Mouse (Mus musculus) kidney, postnatal 0 days (tissue): ENCODE measurements around the gene Fbxl19. TPM values are rescaled to one million over a fixed set of nuclear protein-coding genes. Genes with fewer than 3 reads are reported as not detected.

Source experiments
- ATAC-seq: fragments of 200-750 bp; cut with Nextera tagmentation; replicated peaks from 2 replicates; pipeline ENCODE4 v1.8.0; 2017; ENCODE audit warnings: low read depth, moderate number of reproducible peaks, moderate TSS enrichment, moderate library complexity; ENCODE audit not compliant: low FRiP score
- DNase-seq: peaks from one replicate; pipeline ENCODE4 v3.0.0-alpha.2; 2016; ENCODE audit warnings: low spot score
- H3K27ac ChIP-seq: fragments of 300-500 bp; sonication (generic); 2 replicates; pipeline ENCODE4 v1.5.1; 2014; ENCODE audit warnings: mild to moderate bottlenecking
- H3K27me3 ChIP-seq: fragments of 300-500 bp; sonication (generic); 2 replicates; pipeline ENCODE4 v1.6.1; 2014; ENCODE audit warnings: low read length, mixed read lengths; ENCODE audit not compliant: insufficient read depth
- H3K36me3 ChIP-seq: fragments of 300-500 bp; sonication (generic); 2 replicates; pipeline ENCODE4 v1.6.1; 2014; ENCODE audit warnings: low read length, mixed read lengths; ENCODE audit not compliant: insufficient read depth
- H3K4me1 ChIP-seq: fragments of 300-500 bp; sonication (generic); replicated peaks from 2 replicates; pipeline ENCODE4 v1.6.1; 2014; ENCODE audit warnings: antibody characterized with exemption, low read length, mixed read lengths; ENCODE audit not compliant: insufficient read depth
- H3K4me2 ChIP-seq: fragments of 300-500 bp; sonication (generic); 2 replicates; pipeline ENCODE4 v1.6.1; 2014; ENCODE audit warnings: mild to moderate bottlenecking, low read length, moderate library complexity, mixed read lengths
- H3K4me3 ChIP-seq: fragments of 300-500 bp; sonication (generic); replicated peaks from 2 replicates; pipeline ENCODE4 v1.5.1; 2014; ENCODE audit warnings: low read depth, low read length
- H3K9ac ChIP-seq: fragments of 300-500 bp; sonication (generic); 2 replicates; pipeline ENCODE4 v1.6.1; 2014; ENCODE audit warnings: low read depth, low read length
- H3K9me3 ChIP-seq: fragments of 300-500 bp; sonication (generic); replicated peaks from 2 replicates; pipeline ENCODE4 v1.6.1; 2016; ENCODE audit warnings: low read length, inconsistent platforms, mixed read lengths
- CTCF ChIP-seq: IDR thresholded peaks from 2 replicates; pipeline ENCODE4 v1.5.1; 2016; ENCODE audit warnings: antibody characterized with exemption, low read depth, mild to moderate bottlenecking, moderate library complexity
- WGBS: fragments of 180-500 bp; shearing (Covaris S2); extraction: QIAGEN DNeasy Blood & Tissue Kit; methylation state at CpG from one replicate; pipeline ENCODE4 v1.1.7; 2014; 5-methylcytosine and 5-hydroxymethylcytosine counted together
- polyA plus RNA-seq: library from polyadenylated mRNA; unstranded; fragments of >200 nt; fragmentation: Nextera tagmentation; extraction: Ambion mirVana; gene quantifications from 2 replicates; pipeline ENCODE4 v1.2.1, GENCODE M21; 2015

Gene Fbxl19
- polyA plus RNA-seq, 1 experiment from 2014 or later, result 2.8 TPM

DNA sequence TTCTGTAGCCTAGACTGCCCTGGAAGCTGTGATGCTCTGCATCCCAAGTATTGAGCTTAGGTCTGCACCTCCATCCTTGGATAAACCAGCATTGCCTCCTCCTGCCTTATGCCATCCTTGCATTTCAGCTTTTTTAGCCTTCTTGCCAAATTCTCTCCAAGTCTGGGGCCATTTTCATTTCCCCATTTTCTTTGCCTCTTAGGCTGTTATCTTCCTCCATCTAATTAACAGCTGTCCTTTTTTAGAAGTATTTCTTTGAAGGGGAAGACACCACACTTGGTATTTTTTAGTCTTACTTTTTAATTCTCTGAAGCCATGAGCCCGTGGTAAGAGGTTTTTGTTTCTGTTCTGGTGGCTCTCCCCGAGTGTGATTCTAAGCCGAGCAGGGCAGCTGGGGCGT, 19.3 kb downstream of the Fbxl19 start:
- 89% methylated on average over 4 of the region's 4 CpGs for WGBS
- ATAC-seq (no peak), DNase-seq (no peak)
- TF ChIP-seq CTCF, result no peak
- no peaks in the 10 kb centered on the region for H3K27me3 ChIP-seq
- no peak overlapping the region for H3K27ac ChIP-seq
- no peak overlapping the region for H3K4me3 ChIP-seq
- H3K4me2 ChIP-seq, result no peak overlapping the region
- no peak overlapping the region for H3K9ac ChIP-seq
- no peaks in the 10 kb centered on the region for H3K4me1 ChIP-seq
- H3K36me3 ChIP-seq, result peaks cover 23% of the 10 kb centered on the region
- no peaks in the 10 kb centered on the region for H3K9me3 ChIP-seq

DNA sequence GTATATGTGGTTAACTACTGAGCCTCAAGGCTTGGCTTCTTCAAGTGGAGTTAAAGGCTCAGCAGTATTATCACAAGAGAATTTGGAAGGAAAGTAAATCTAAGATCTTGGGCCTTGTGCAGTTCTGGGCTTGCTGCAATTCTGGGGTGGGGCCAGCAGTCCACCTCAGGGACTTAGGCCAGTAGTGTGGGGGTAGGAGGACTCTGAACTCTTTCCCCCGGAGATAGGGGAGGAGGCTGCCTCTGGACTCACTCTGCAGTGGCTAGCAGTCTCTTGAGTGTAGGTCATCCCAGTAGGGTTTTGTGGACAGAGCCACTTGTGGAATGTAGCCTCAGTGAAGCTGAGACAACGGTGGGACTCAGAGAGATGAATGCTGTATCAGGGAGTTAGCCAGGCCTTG, 21.4 kb downstream of the Fbxl19 start:
- H3K4me2 ChIP-seq, result no peak overlapping the region
- no peaks in the 10 kb centered on the region for H3K27me3 ChIP-seq
- H3K4me1 ChIP-seq, result peaks cover 4% of the 10 kb centered on the region; the same call in 1 of the 2 replicates
- DNase-seq (no peak), ATAC-seq (no peak)
- no peak overlapping the region for H3K9ac ChIP-seq
- TF ChIP-seq CTCF, result no peak
- 75% methylated on average over 2 of the region's 2 CpGs for WGBS
- H3K4me3 ChIP-seq, result no peak overlapping the region
- no peaks in the 10 kb centered on the region for H3K9me3 ChIP-seq
- H3K36me3 ChIP-seq, result peaks cover 23% of the 10 kb centered on the region
- no peak overlapping the region for H3K27ac ChIP-seq

DNA sequence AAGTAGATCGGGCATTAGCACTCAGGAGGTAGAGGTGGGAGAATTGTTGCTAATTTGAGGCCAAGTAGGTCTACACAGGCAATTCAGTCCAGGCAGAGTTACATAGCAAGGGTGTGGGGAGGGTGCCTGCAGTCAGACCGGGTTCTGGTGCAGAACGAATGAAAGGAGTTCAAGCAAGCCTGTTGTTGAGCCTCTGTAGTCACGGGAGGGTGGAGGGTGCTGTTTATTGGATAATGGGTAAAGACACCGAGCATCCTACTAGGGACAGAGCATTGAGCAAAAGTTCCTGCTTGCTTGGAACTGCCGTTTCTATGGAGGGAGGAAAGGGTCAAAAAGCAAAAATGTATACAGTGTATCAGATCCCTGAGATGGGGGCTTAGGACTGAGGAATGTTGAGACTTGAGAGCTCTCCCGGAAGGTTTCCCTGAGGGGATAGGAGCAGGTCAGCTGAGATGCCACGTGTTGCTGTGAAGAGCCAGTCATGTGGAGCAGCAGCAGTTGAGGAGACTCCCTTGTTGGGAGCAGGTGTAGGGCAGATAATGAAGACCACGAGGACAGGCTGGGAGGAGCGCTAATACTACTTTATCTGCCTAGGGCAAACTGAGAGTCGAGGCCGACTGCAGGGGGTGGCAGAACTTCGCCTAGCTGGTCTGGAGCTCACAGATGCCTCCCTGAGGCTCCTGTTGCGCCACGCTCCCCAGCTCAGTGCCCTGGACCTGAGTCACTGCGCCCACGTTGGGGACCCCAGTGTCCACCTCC, 22.7 kb downstream of the Fbxl19 start:
- WGBS, result 73% methylated on average over 17 of the region's 17 CpGs
- ATAC-seq (no peak), DNase-seq (no peak)
- no peak overlapping the region for H3K27ac ChIP-seq
- H3K9me3 ChIP-seq, result no peaks in the 10 kb centered on the region
- H3K4me1 ChIP-seq, result peaks cover 6% of the 10 kb centered on the region; the same call in 1 of the 2 replicates
- peaks cover 23% of the 10 kb centered on the region for H3K36me3 ChIP-seq
- H3K9ac ChIP-seq, result no peak overlapping the region
- no peak overlapping the region for H3K4me3 ChIP-seq
- no peaks in the 10 kb centered on the region for H3K27me3 ChIP-seq
- no peak for TF ChIP-seq CTCF
- no peak overlapping the region for H3K4me2 ChIP-seq

DNA sequence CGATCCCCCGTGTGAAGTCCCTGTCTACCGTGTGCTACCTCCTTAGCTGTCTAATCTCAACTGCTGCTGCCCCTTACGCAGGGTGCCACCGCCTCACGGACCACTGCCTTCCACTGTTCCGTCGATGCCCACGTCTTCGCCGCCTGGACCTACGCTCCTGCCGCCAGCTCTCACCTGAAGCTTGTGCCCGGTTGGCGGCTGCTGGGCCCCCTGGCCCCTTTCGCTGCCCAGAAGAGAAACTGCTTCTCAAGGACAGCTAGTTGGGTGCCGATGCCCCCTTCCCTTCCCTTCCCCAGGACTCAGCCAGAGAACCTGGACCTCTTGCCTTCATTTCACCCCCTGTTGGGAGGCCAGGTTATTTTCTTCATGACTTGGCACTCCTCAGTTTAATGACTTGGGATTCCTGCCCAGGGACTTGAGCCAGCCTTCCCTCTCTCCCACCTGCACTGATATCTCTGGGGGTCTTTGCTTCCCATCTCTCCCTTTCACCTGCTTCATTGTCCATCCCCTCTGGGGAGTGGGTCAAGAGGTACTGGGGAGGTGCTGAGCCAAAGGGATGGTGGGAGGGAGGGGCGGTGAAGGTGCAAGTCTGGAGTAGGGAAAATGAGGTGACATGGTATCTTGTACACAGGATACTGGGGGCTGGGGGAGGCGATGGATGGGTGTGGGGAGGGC, 23.5 kb downstream of the Fbxl19 start:
- ATAC-seq (no peak), DNase-seq (no peak)
- Histone ChIP-seq H3K27me3 (no peaks in the 10 kb centered on the region), H3K9ac (no peak overlapping the region), H3K4me2 (no peak overlapping the region), H3K27ac (no peak overlapping the region), H3K4me3 (no peak overlapping the region), H3K36me3 (peaks cover 23% of the 10 kb centered on the region), H3K4me1 (peaks cover 6% of the 10 kb centered on the region; the same call in 1 of the 2 replicates), H3K9me3 (no peaks in the 10 kb centered on the region)
- no peak for TF ChIP-seq CTCF
- WGBS, result 92% methylated on average over 19 of the region's 19 CpGs

DNA sequence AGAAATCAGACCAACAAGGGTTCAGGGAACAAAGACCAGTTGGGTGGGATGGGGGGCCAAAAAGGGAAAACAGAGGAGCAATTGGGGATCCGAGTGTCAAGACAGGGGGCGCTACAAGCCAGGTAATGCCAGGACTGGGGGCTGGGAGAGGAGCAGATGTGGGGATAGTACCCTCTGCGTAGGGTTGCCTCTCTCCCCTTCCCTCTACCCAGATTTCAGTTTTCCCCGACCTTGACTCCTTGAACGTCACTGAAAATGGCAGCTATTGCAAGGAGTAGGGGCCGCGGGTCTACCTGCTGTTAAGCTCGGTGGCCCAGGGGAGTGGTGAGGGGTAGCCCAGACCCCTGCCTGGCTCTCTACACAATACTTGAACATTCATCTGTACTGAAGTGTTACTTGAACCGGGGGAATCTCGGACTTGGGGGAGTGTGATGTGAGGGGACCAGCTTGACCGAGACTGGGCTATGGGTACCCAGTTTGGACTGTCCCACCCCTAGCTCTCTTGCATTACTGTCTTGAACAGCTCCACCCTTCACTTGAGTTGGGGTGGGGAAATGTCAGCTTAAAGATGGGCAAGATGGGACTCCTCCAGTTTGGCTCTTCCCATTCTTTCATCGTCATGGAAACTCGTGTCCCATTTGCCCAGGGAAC, 24.1 kb downstream of the Fbxl19 start:
- no peaks in the 10 kb centered on the region for H3K27me3 ChIP-seq
- DNase-seq (no peak), ATAC-seq (no peak)
- no peaks in the 10 kb centered on the region for H3K9me3 ChIP-seq
- H3K4me3 ChIP-seq, result no peak overlapping the region
- peaks cover 6% of the 10 kb centered on the region; the same call in 1 of the 2 replicates for H3K4me1 ChIP-seq
- no peak overlapping the region; the same call in 1 of the 2 replicates for H3K4me2 ChIP-seq
- peaks cover 19% of the 10 kb centered on the region for H3K36me3 ChIP-seq
- peak; percentile 38; the same call in 1 of the 2 replicates for TF ChIP-seq CTCF
- H3K27ac ChIP-seq, result 0 out of 2 replicates have a peak overlapping the region, but pooled peaks have one; percentile 96
- no peak overlapping the region for H3K9ac ChIP-seq
- WGBS, result 51% methylated on average over 13 of the region's 13 CpGs

DNA sequence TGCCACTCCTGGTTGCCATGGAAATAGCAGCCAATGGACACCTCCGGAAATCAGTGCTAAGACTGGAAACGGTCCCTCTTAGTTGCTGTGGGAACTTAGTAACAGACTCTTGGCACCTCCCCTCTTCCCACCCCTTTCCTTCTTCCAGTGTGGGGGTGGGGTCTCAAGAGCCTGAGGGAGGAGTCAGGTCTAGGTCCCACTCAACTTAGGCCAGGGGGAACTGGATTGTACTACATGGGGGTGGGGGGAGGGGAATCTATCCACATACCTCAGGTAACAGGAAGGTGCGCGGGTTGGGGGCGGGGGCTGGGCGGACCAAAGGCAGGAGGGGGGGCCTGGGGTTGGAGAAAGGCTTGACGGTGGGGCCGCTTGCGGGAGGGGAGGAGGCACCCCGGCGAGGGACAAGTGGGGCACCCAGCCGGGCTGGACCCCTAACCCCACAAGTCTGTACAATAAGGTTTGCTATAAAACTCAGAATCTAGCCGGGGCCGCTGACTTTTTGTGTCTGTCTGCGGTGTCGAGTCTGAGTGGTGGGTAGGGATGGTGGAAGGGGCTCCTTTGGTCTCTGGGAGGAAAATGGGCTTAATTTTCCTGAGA, 24.8 kb downstream of the Fbxl19 start:
- Histone ChIP-seq H3K4me3 (peak overlapping the region; percentile 62), H3K9me3 (no peaks in the 10 kb centered on the region), H3K36me3 (peaks cover 18% of the 10 kb centered on the region), H3K4me2 (peak overlapping the region; percentile 61), H3K9ac (peak overlapping the region; percentile 75), H3K27ac (peak overlapping the region; percentile 96), H3K4me1 (peaks cover 6% of the 10 kb centered on the region; the same call in 1 of the 2 replicates), H3K27me3 (no peaks in the 10 kb centered on the region)
- ATAC-seq, result peak; percentile 92
- WGBS, result under 1% methylated on average over 16 of the region's 16 CpGs
- no peak for TF ChIP-seq CTCF
- peak; percentile 100 for DNase-seq
